In genomic region chr6:124755831-124756595, GRCm38 (mm10) we compare ENCODE assay signal across 9 mouse cellular contexts. TPM values are rescaled to one million over a fixed set of nuclear protein-coding genes. Genes with fewer than 3 reads are reported as not detected.
DNase-seq lines count a peak whose midpoint lies in the region; ATAC-seq and TF ChIP-seq lines count a peak whose summit lies in the region.
"Had no signal": no experiment of that assay in that cellular context is flagged by ENCODE, and none has a peak within 500 bp of the region (broad histone marks: within the 10 kb centered on the region; RNA-seq: fewer than 3 reads in every experiment).

Gene Gm45234, minus strand, starts transcription at chr6:124756021.
Gene Atn1, minus strand, starts transcription at chr6:124756524.

- in situ Hi-C loops in ES-E14 (cut with MboI; ENCODE audit: low sequenced_read_pairs in 2 of 2, unreplicated experiment in 2 of 2) = no loop called here

- 2% methylated on average over 41 of the region's 100 CpGs for WGBS in hindbrain, postnatal 0 days
- under 1% methylated on average over 64 of the region's 100 CpGs for WGBS in liver, embryonic 12.5 days (ENCODE audit: insufficient replicate concordance)

- H3K27ac ChIP-seq in ES-E14 (ENCODE audit: insufficient read depth, low read depth, low read length, poor library complexity, severe bottlenecking) = peak within 1 kb of the TSS; percentile 81
- peak within 1 kb of the TSS; percentile 97 for H3K27ac ChIP-seq in hindbrain, postnatal 0 days
- H3K27ac ChIP-seq in liver, embryonic 12.5 days = peak within 1 kb of the TSS; percentile 72

- TF ChIP-seq CTCF in hindbrain, postnatal 0 days (IDR thresholded peaks at IDR 0.05; ENCODE audit: low read depth) = no peak

- DNase-seq in 416B (ENCODE audit: low read depth) (peak; percentile 66), ES-E14 (ENCODE audit: low read depth, low spot score) (no peak)
- DNase-seq in cerebellum, adult 9-10 months = peak; percentile 74
- peak; percentile 80 for DNase-seq in gastrocnemius, postnatal 14 days
- peak; percentile 80 for DNase-seq in hindbrain, postnatal 0 days (ENCODE audit: low spot score)
- DNase-seq in natural killer cell, adult 2 months (ENCODE audit: low spot score in 2 of 2) = no peak

- H3K4me3 ChIP-seq in ES-E14 (ENCODE audit: insufficient read depth in 1 of 2, low read depth in 1 of 2, low read length in 2 of 2, poor library complexity in 1 of 2, severe bottlenecking in 1 of 2) = peak within 1 kb of the TSS; percentile 73 to 96
- peak within 1 kb of the TSS; percentile 85 for H3K4me3 ChIP-seq in hindbrain, postnatal 0 days (ENCODE audit: low read length)
- peak within 1 kb of the TSS; percentile 71 for H3K4me3 ChIP-seq in liver, embryonic 12.5 days

- intact Hi-C loops in gastrocnemius, postnatal 14 days (cut with DNase I; ENCODE audit: low total_unique reads) = no loop called here

- peak; percentile 50 for ATAC-seq in hindbrain, postnatal 0 days
- peak; percentile 50 for ATAC-seq in liver, embryonic 12.5 days
- ATAC-seq in monocyte, adult 5-6 weeks (replicated peaks; ENCODE audit: insufficient number of reproducible peaks, low FRiP score, low TSS enrichment, poor library complexity, severe bottlenecking) = 0 out of 2 replicates have a peak, but pooled peaks have one; percentile 14

- no peaks in the 10 kb centered on the region for H3K36me3 ChIP-seq in ES-E14 (ENCODE audit: control insufficient read depth, insufficient read depth, low read length, poor library complexity, severe bottlenecking)
- no peaks in the 10 kb centered on the region for H3K36me3 ChIP-seq in hindbrain, postnatal 0 days (ENCODE audit: insufficient read depth, low read length)
- H3K36me3 ChIP-seq in liver, embryonic 12.5 days = no peaks in the 10 kb centered on the region

- peak within 1 kb of the TSS; percentile 85 for H3K4me2 ChIP-seq in hindbrain, postnatal 0 days (ENCODE audit: low read depth, low read length)
- peak within 1 kb of the TSS; percentile 93 for H3K4me2 ChIP-seq in liver, embryonic 12.5 days

- H3K9ac ChIP-seq in ES-E14 (ENCODE audit: insufficient read depth, low read depth, low read length, poor library complexity, severe bottlenecking) = peak within 1 kb of the TSS; percentile 95
- H3K9ac ChIP-seq in hindbrain, postnatal 0 days (replicated peaks; ENCODE audit: low read length) = peak within 1 kb of the TSS; percentile 94
- peak within 1 kb of the TSS; percentile 72 for H3K9ac ChIP-seq in liver, embryonic 12.5 days

- no peaks in the 10 kb centered on the region for H3K27me3 ChIP-seq in hindbrain, postnatal 0 days (ENCODE audit: insufficient read depth, low read length)
- H3K27me3 ChIP-seq in liver, embryonic 12.5 days (replicated peaks) = peaks cover 86% of the 10 kb centered on the region

- no peaks in the 10 kb centered on the region for H3K9me3 ChIP-seq in ES-E14 (ENCODE audit: control insufficient read depth, insufficient read depth, low read depth, low read length)
- no peaks in the 10 kb centered on the region for H3K9me3 ChIP-seq in hindbrain, postnatal 0 days (ENCODE audit: low read length)
- H3K9me3 ChIP-seq in liver, embryonic 12.5 days (replicated peaks) = no peaks in the 10 kb centered on the region

- peaks cover 6 to 13% of the 10 kb centered on the region in 2 experiments; a peak in 3 of 4 replicates for H3K4me1 ChIP-seq in ES-E14 (ENCODE audit: control insufficient read depth in 2 of 2, insufficient read depth in 2 of 2, low read length in 2 of 2, poor library complexity in 1 of 2)
- H3K4me1 ChIP-seq in hindbrain, postnatal 0 days (ENCODE audit: insufficient read depth, low read length) = peaks cover 34% of the 10 kb centered on the region
- H3K4me1 ChIP-seq in liver, embryonic 12.5 days = peaks cover 41% of the 10 kb centered on the region

TF ChIP-seq in ES-E14, 5 proteins besides CTCF, POLR2A, EP300 and RAD21:
- TF ChIP-seq CHD2 (IDR thresholded peaks at IDR 0.05; ENCODE audit: low read depth, low read length) (no peak), HCFC1 (IDR thresholded peaks at IDR 0.05; ENCODE audit: borderline replicate concordance, insufficient read depth, low read length) (0 out of 2 replicates have a peak, but pooled peaks have one; percentile 46)

RNA-seq across cellular contexts. Expression of gene Gm45234, which starts in this region (rescaled TPM):
- 0.13 TPM in 1 of 2 replicates, not detected in the other for total RNA-seq in ES-E14 (2012; rRNA removed)
- not detected for total RNA-seq in gastrocnemius, postnatal 14 days (2021)
- 0.26 TPM in 1 of 2 replicates, not detected in the other for total RNA-seq in hindbrain, postnatal 0 days (2014; rRNA removed)
- polyA plus RNA-seq in hindbrain, postnatal 0 days (2015; fragmentation: Nextera tagmentation; extraction: Ambion mirVana) = not detected in 2 replicates
- polyA plus RNA-seq in liver, embryonic 12.5 days (2016; fragmentation: Nextera tagmentation; extraction: Ambion mirVana) = not detected in 2 replicates
- total RNA-seq in monocyte, adult 5-6 weeks (2017) = 0.19 to 0.43 TPM in 2 of 3 replicates, not detected in the other
- polyA plus RNA-seq: large intestine, adult 2 months had no signal

RNA-seq across cellular contexts. Expression of gene Atn1, which starts in this region (rescaled TPM):
- 4.7 and 8.9 TPM in 2 replicates for total RNA-seq in ES-E14 (2012; rRNA removed)
- total RNA-seq in gastrocnemius, postnatal 14 days (2021) = 10 to 100 TPM; 30.8 to 35.8 TPM
- total RNA-seq in hindbrain, postnatal 0 days (2014; rRNA removed) = 19.1 and 23.7 TPM in 2 replicates
- 19.9 and 21.3 TPM in 2 replicates for polyA plus RNA-seq in hindbrain, postnatal 0 days (2015; fragmentation: Nextera tagmentation; extraction: Ambion mirVana)
- polyA plus RNA-seq in liver, embryonic 12.5 days (2016; fragmentation: Nextera tagmentation; extraction: Ambion mirVana) = 2.6 and 2.9 TPM in 2 replicates
- 1.5 to 6.2 TPM in 2 of 3 replicates, not detected in the other for total RNA-seq in monocyte, adult 5-6 weeks (2017)

Comparison
In these comparisons a context has a peak if more than half of its experiments do, and no peak if none do; other contexts are left out.
1. DNase-seq: peak in 416B (single experiment), cerebellum, adult 9-10 months (single experiment), gastrocnemius, postnatal 14 days (single experiment) and hindbrain, postnatal 0 days (single experiment); none in ES-E14 (single experiment) and natural killer cell, adult 2 months (0 of 2).
2. Peak in every context shown above with its lines, with median percentiles within 50 percentile points of each other: H3K27ac ChIP-seq, H3K4me3 ChIP-seq, H3K9ac ChIP-seq and ATAC-seq.